Mouse (Mus musculus): ENCODE data around the gene Gpx8. TPM values are rescaled to one million over a fixed set of nuclear protein-coding genes. Genes with fewer than 3 reads are reported as not detected.

Gpx8 gene
- total RNA-seq (2012; rRNA removed), result not detected in 2 replicates
- not detected for polyA plus RNA-seq (2012; ENCODE audit: insufficient read depth in 1 of 2, insufficient read length in 2 of 2, low read depth in 1 of 2, low replicate concordance in 2 of 2, missing spikeins in 1 of 2)

DNA sequence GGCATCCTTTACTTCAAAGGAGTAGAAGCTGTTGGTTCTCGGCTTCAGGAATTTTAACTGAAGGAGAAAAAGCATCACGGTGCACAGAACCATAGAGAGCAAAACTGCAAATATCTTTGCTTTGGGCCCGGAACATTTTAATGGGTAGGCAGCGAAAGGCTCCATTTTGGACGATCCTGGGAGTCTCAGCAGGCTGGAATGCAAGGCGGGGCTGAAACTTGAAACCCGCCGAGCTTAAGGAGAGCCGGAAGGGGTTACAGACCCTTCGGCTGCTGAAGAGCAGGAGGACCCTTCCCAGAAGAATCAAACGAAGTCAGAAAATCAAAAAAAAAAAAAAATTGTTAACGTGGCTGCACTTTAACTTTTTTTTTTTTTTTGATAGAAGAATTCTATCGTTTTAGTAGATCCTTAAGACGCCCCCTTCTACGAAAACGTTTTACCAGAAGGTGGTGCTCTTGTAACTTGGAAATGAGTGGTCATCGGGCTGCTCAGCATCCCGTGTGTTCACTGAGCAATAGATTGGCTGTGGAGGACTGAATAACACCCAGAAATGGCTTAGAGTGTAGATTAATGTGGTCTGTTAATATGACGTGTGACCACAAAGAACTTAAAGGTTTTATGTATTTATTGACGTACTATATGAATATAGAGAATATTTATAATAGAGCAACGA lies at the start of gene Gpx8:
TSS of gene Gpx8 (minus strand) at position 200 of the 673 bp plus-strand sequence.
- H3K79me2 ChIP-seq (ENCODE audit: control insufficient read depth, insufficient read depth, low read length, poor library complexity), result no peaks in the 10 kb centered on the region
- no peaks in the 10 kb centered on the region for H3K36me3 ChIP-seq (ENCODE audit: control insufficient read depth in 1 of 2, insufficient read depth in 2 of 2, low read length in 2 of 2)
- H3K9me3 ChIP-seq (replicated peaks; ENCODE audit: insufficient read depth, low read length), result no peaks in the 10 kb centered on the region
- H3K27ac ChIP-seq (ENCODE audit: control insufficient read depth, low read depth, low read length), result no peak within 1 kb of the TSS
- no peak within 1 kb of the TSS for H3K4me3 ChIP-seq (ENCODE audit: control insufficient read depth in 1 of 2, insufficient read depth in 1 of 2, low read depth in 2 of 2, low read length in 2 of 2)
- H3K4me1 ChIP-seq (ENCODE audit: control insufficient read depth in 1 of 2, insufficient read depth in 2 of 2, low read length in 2 of 2), result no peaks in the 10 kb centered on the region
- peaks cover 5 to 9% of the 10 kb centered on the region in 2 experiments for H3K27me3 ChIP-seq (ENCODE audit: control insufficient read depth in 1 of 2, insufficient read depth in 2 of 2, low read length in 2 of 2)
- H3K9ac ChIP-seq (ENCODE audit: control insufficient read depth, low read depth, low read length, poor library complexity, severe bottlenecking), result no peak within 1 kb of the TSS
- DNase-seq (ENCODE audit: low read depth, low spot score), result peak; percentile 34
- TF ChIP-seq USF1 (IDR thresholded peaks at IDR 0.05; ENCODE audit: low read depth, low read length), result no peak
- no peak for TF ChIP-seq MYC (IDR thresholded peaks at IDR 0.05; ENCODE audit: low read depth, low read length)
- TF ChIP-seq CHD2 (IDR thresholded peaks at IDR 0.05; ENCODE audit: low read length), result no peak
- TF ChIP-seq RCOR1 (IDR thresholded peaks at IDR 0.05; ENCODE audit: low read depth, low read length), result no peak
- no peak for TF ChIP-seq ZMIZ1 (IDR thresholded peaks at IDR 0.05; ENCODE audit: low read depth, low read length)
- peak; percentile 52 for TF ChIP-seq SMC3 (IDR thresholded peaks at IDR 0.05; ENCODE audit: low read depth, low read length)
- no peak for TF ChIP-seq ZKSCAN1 (IDR thresholded peaks at IDR 0.05; ENCODE audit: low read depth, low read length)
- no peak for TF ChIP-seq CHD1 (IDR thresholded peaks at IDR 0.05; ENCODE audit: low read depth, low read length)
- TF ChIP-seq ZNF384 (IDR thresholded peaks at IDR 0.05; ENCODE audit: low read depth, low read length), result peak; percentile 23; the same call in 1 of the 2 replicates
- TF ChIP-seq GATA1 (IDR thresholded peaks at IDR 0.05; ENCODE audit: low read depth, low read length), result no peak
- no peak for TF ChIP-seq MAFK (IDR thresholded peaks at IDR 0.05; ENCODE audit: borderline replicate concordance, low read depth, low read length)
- no peak for TF ChIP-seq MEF2A (IDR thresholded peaks at IDR 0.05; ENCODE audit: extremely low read depth, insufficient replicate concordance, low read depth, low read length, poor library complexity, severe bottlenecking)
- no peak for TF ChIP-seq MYB (IDR thresholded peaks at IDR 0.05; ENCODE audit: low read depth, low read length)
- no peak for TF ChIP-seq ELF1 (IDR thresholded peaks at IDR 0.05; ENCODE audit: low read depth, low read length)
- peak; percentile 19; the same call in 1 of the 2 replicates for TF ChIP-seq ZC3H11A (IDR thresholded peaks at IDR 0.05; ENCODE audit: low read depth, low read length)
- TF ChIP-seq UBTF (IDR thresholded peaks at IDR 0.05; ENCODE audit: borderline replicate concordance, insufficient read depth, low read depth, low read length), result no peak
- TF ChIP-seq SIN3A (IDR thresholded peaks at IDR 0.05; ENCODE audit: low read length), result no peak
- TF ChIP-seq TBP (IDR thresholded peaks at IDR 0.05; ENCODE audit: low read depth, low read length), result no peak
- peak; percentile 57 for TF ChIP-seq RAD21 (IDR thresholded peaks at IDR 0.05; ENCODE audit: low read depth, low read length)
- TF ChIP-seq CTCF (IDR thresholded peaks at IDR 0.05 in 2 of 3, conservative IDR thresholded peaks at IDR 0.05 in 1 of 3; ENCODE audit: control insufficient read depth in 1 of 3, insufficient read depth in 1 of 3, low read depth in 2 of 3, low read length in 3 of 3, poor library complexity in 1 of 3, severe bottlenecking in 1 of 3), result peak in 2 of 3 experiments; percentile 30 to 51; a peak in 3 of 6 replicates
- TF ChIP-seq EP300 (IDR thresholded peaks at IDR 0.05; ENCODE audit: low read depth in 1 of 2, low read length in 2 of 2), result no peak
- no peak for TF ChIP-seq BHLHE40 (IDR thresholded peaks at IDR 0.05; ENCODE audit: borderline replicate concordance, low read depth, low read length)
- no peak for TF ChIP-seq TCF12 (IDR thresholded peaks at IDR 0.05; ENCODE audit: low read depth, low read length)
- no peak for TF ChIP-seq USF2 (IDR thresholded peaks at IDR 0.05; ENCODE audit: borderline replicate concordance in 1 of 2, insufficient read depth in 1 of 2, low read depth in 1 of 2, low read length in 2 of 2)
- no peak for TF ChIP-seq NELFE (IDR thresholded peaks at IDR 0.05; ENCODE audit: low read depth, low read length)
- no peak for TF ChIP-seq POLR2A (IDR thresholded peaks at IDR 0.05; ENCODE audit: control insufficient read depth in 1 of 2, insufficient read depth in 1 of 2, low read depth in 1 of 2, low read length in 2 of 2, poor library complexity in 1 of 2)
- TF ChIP-seq MAX (IDR thresholded peaks at IDR 0.05; ENCODE audit: low read length), result no peak
- no peak for TF ChIP-seq E2F4 (IDR thresholded peaks at IDR 0.05; ENCODE audit: borderline replicate concordance, low read depth, low read length)
- TF ChIP-seq MAZ (IDR thresholded peaks at IDR 0.05; ENCODE audit: low read depth, low read length), result no peak
- TF ChIP-seq JUND (IDR thresholded peaks at IDR 0.05; ENCODE audit: low read depth, low read length), result no peak
- no peak for TF ChIP-seq POLR2AphosphoS5 (IDR thresholded peaks at IDR 0.05; ENCODE audit: borderline replicate concordance, low read depth, low read length)
- TF ChIP-seq NRF1 (IDR thresholded peaks at IDR 0.05; ENCODE audit: insufficient read depth, low read depth, low read length, poor library complexity, severe bottlenecking), result no peak
- no peak for TF ChIP-seq HCFC1 (IDR thresholded peaks at IDR 0.05; ENCODE audit: low read depth, low read length)
- no peak for TF ChIP-seq GABPA (IDR thresholded peaks at IDR 0.05; ENCODE audit: low read depth, low read length)
- TF ChIP-seq POLR2AphosphoS2 (IDR thresholded peaks at IDR 0.05; ENCODE audit: low read length), result no peak
- no peak for TF ChIP-seq MXI1 (IDR thresholded peaks at IDR 0.05; ENCODE audit: low read depth, low read length)
- no peak for TF ChIP-seq TAL1 (IDR thresholded peaks at IDR 0.05; ENCODE audit: low read length)

All from MEL (cell line).